Mouse (Mus musculus) right cerebral cortex, postnatal 14 days (tissue): ENCODE measurements around the gene Pdzk1.

ENCODE experiments used
- DNase-seq: peaks from one replicate; pipeline ENCODE4 v3.0.0; 2022

The Pdzk1 gene

DNA sequence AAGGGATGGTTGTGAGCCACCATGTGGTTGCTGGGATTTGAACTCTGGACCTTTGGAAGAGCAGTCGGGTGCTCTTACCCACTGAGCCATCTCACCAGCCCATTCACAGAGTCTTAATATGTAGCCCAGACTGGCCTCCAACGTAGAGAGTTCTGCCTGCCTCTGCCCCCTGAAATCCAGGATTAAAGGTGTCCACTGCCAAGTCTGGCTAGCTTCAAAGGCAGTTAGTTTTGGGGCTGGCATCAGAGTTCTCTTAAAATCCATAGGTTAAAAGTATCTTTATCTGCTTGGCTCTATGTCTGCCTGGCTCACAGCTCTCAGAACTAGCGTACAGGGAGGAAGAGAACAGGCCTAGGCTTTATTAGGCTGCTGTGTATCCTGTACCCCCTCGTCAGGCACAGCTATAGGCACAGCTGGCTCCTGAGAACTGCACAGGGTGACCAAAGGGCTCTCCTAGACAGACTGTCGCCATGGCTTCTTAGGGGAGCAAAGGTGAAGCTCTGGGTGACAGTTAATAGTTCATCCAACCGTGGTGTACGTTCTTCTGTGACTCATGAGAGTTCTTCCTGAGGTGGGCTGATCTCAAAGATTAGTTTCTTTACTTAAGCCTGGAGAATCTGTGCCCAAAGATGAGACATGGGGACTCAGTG, 10.0 kb downstream of the Pdzk1 start:
- no peak for DNase-seq

DNA sequence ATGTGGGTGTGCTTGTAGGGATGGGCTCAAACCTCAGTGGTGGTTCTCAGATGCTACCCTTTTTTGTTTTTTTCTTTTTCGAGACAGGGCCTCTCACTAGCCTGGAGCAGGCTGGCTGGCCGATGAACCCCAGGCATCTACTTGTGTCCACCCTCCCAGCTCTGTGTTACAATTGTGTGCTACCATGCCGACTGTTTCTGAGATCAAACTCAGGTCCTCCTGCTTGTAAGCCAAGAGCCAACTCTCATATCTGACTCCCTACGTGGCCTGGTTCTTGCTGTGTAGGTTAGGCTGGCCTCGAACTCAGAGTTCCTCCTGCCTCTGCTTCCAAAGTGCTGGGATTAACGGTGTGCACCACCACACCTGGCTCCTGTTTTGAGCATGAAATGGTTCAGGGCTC, 16.1 kb downstream of the Pdzk1 start:
- no peak for DNase-seq

DNA sequence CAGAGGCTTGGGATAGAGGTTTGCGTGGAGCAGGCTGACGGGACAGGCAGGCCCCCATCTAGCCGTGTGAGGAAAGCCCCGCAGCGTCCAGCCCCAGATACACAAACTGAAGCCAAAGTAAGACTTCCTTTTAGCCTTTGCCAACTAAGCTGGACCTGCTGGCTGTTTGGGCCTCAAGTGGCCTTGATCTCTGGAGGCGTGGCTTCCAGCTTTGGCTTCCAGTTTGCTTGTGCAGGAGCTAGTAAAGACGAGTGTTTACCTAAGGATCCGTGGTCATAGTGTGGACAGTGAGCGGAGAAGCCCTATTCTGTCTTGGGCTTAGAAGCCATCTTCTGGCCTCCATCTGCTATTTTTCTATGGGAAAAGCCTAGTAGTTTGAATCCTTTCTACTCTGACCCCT, 16.7 kb downstream of the Pdzk1 start:
- no peak for DNase-seq

DNA sequence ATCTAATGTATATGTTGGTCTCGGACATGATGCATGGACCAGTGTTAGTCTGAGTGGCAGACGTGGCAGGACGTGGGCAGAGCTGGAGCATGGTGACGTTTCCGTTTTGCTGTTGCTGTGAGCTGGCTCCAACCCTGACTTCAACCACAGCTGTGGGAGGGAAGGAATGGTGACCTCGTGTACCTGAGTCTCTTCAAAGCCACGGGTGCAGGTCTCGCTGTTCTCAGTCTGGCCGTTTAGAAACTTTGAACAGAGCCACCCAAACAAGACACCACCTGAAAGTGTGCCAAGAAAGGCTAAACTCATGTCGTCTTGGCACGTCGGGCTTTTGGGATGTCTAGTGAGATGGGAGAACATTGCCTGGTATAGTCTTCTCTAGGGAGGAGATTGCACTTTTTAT, 17.9 kb downstream of the Pdzk1 start:
- DNase-seq: no peak

DNA sequence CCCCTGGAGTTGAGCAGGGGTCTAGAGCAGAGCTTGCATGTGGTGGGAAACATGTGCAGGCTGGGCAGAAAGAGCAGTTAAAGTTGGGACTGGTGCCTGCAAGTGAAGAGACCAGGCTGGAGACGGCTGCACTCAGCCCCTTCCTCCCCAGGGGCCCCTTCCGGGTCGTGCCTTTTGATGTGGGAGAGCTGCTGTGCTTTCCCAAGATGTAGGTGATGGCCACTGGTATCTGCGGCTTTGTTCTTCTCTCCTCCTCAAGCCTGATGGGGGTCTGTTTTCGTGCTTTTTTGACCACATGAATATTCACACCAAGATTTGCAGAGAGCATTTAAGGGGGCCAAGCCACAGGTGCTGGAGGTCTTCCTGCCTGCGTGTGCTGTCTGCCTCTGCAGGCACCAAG, 18.6 kb downstream of the Pdzk1 start:
- DNase-seq: no peak

DNA sequence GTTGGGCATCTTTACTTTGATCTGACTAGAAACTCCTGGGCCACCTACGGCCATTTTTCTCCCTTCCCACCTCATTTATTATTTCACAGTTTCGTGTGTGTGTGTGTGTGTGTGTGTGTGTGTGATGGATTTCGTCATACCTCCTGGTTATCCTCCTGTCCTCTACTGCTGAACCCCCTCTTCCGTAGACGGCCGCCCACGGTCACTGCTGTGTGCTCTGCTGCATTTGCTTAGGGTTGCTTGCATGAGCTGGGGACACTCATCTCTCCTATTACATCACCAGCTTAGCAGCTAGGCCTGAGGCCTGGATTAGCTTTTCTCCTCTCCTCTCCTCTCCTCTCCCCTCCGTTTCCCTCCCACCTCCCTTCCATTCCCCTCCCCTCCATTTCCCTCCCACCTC, 19.4 kb downstream of the Pdzk1 start:
- no peak for DNase-seq

GRCm38 (mm10) chr3:96849168-96849727, 20.2 kb downstream of the Pdzk1 start:
- no peak for DNase-seq

GRCm38 (mm10) chr3:96852561-96852960, 23.5 kb downstream of the Pdzk1 start:
- DNase-seq: no peak

- DNase-seq: no peak
Observed at GRCm38 (mm10) chr3:96854376-96854775, 25.3 kb downstream of the Pdzk1 start.

GRCm38 (mm10) chr3:96855833-96856232, 26.7 kb downstream of the Pdzk1 start:
- no peak for DNase-seq

- DNase-seq: no peak
Observed at GRCm38 (mm10) chr3:96860498-96860897, 31.4 kb downstream of the Pdzk1 start.

DNA sequence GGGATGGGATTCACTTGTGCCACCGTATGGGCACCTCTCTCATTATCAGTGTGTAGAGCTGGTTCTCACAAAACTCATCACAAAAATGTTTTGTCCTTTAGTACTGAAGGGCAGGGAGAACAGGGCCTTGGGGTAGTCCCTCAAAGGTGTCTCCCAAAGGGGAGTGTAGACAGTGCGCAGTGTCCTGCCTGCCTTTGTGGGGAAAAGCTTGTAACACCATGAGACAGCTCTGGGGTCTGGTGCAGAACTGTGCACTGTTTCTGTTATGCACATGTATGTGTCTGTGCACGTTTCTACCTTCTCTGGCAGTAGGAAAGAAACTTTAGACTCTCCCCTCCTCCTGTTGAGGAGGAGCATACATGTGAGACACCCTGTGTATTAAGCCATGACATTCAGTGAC, 38.8 kb downstream of the Pdzk1 start:
- no peak for DNase-seq

- no peak for DNase-seq
Observed at GRCm38 (mm10) chr3:96868566-96868965, 39.5 kb downstream of the Pdzk1 start.

- DNase-seq: no peak
Observed at GRCm38 (mm10) chr3:96869091-96869490, 40.0 kb downstream of the Pdzk1 start.

DNA sequence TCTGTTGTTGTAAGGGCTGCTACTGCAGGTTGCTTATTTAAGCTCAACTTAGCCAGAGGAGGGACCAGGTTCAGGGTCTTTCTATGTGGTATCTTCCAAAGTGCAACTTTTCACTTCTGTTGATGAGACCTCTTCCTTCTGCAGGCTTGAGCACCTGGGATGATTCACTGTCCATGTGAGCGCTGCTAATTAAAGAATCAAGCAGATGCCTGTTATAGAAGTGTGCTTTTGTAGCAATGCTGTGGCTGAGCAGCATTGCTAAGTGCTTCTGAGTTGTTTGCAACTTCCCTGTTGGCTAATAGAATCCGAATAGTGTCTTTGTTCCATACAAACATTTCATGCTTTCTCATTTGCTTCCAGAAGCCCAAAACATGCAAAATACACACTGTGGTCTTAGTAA, 41.2 kb downstream of the Pdzk1 start:
- DNase-seq: no peak

- DNase-seq: no peak
Observed at GRCm38 (mm10) chr3:96871070-96871469, 42.0 kb downstream of the Pdzk1 start.

GRCm38 (mm10) chr3:96872501-96872900, 43.4 kb downstream of the Pdzk1 start:
- DNase-seq: no peak

- no peak for DNase-seq
Observed at GRCm38 (mm10) chr3:96874808-96875571, 45.9 kb downstream of the Pdzk1 start.

DNA sequence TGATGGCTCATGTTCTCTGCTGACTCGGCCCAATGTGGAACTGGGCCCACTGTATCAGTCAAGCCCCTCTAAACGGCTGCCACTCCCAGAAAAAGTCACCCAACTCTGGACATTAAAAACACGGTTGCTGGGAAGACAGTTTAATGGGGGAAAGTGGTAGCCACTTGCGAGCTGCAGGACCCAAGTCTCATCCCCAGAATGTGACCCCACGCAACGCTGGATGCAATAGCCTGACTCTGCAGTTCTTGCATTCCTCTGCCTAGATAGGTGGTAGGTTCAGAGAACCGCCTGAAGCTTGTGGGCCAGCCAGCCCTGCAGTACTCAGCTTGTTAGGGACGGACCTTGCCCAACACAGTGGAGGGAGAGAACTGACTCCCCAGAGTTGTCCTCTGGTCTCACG, 50.5 kb downstream of the Pdzk1 start:
- DNase-seq: no peak

DNA sequence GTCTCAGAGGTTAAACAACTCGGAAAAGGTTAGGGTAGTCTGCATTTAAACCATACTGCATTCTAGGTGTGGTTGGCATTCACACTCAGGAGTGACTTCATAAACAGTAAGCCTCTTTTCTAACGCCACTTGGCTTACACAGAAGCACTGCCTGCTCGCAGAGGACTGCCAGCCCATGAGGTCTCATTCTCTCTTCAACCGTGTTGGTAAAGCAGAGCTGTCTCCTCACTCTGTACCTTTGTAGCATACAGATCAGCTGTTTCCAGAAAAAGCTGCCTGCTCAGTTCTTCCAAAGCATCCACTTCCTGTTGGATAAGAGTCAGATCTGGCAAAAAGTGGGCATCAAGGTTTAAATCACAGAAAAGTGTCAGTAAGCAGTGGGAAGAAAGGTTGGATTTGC, 51.3 kb downstream of the Pdzk1 start:
- no peak for DNase-seq

DNA sequence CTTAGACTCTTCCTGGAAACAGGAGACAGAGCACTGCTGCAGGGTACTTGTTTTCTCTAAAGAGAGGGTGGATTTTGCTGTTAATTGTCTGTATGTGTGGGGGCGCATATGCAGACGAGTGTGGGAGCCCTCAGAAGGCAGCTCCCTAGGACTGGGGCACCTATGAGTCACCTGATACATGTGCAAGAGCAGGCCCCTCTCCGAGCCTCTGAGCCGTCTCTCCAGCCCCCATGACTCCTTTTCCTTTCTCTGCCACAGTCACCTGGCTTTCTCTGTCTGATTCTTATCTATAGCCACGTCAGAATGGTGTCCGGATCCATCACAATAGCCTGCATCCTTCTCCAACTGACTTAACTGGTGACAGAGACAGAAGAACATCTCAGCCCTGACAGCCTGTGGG, 52.5 kb downstream of the Pdzk1 start:
- no peak for DNase-seq

- no peak for DNase-seq
Observed at GRCm38 (mm10) chr3:96882061-96882849, 53.2 kb downstream of the Pdzk1 start.

- DNase-seq: no peak
Observed at GRCm38 (mm10) chr3:96883690-96884089, 54.6 kb downstream of the Pdzk1 start.
